Mouse (Mus musculus): ENCODE data around the gene Sypl.

The Sypl gene

DNA sequence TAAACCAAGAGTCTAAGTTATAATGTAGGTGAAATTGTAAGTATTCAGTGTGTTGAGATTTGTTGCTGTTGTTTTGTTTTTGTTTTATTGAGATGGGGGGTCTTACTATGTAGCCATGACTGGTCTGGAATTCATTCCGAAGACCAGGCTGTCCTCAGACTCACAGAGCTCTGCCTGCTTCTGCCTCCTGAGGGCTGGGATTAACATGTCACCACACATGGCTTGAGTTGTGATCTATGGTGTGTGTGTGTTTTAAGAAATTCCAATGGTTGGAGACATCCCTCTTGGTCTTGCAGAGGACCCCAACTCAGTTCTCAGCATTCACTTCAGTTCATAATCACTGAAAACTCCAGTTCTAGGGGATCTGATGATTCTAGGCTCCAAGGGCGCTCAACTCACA lies 53.5 kb downstream of the Sypl start:
- no peak for DNase-seq

DNA sequence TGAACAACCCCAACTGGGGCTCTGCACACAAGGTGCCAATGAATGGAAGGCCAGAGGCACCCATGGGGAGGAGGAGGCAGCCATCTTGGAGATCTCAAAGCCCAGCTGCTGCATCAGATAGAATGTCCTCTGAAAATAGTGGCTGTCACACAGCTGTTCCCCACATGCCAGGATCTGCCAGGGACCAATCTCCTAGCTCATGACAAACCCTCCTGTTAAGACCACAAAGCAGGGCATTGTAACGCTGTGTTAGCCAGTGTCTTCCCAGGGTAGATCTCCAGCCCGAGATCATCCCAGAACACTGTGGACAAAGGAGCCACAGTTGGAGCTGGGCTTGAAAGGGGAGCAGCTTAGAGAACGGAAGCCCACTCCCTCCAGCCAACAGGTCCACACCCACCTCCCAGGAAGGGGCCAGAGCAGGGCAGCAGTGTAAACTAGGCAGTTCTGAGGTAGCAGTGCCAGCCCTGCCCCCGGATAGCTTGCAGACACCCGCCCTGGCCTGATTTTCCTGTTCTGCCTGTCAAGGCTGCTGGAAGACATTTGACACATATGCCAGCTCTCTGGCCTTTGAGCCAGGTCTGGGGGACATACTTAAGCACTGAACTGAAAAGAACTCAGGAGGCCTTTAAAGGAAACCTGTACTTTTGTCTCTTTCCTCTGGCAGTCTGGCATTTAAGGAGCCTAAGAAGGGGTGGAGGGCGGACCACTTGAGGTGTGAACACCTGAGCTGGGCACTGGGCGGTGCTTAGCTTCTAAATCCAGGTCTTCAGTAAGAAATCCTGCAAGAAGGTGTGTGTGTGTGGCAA lies 54.8 kb downstream of the Sypl start:
- no peak for DNase-seq

DNA sequence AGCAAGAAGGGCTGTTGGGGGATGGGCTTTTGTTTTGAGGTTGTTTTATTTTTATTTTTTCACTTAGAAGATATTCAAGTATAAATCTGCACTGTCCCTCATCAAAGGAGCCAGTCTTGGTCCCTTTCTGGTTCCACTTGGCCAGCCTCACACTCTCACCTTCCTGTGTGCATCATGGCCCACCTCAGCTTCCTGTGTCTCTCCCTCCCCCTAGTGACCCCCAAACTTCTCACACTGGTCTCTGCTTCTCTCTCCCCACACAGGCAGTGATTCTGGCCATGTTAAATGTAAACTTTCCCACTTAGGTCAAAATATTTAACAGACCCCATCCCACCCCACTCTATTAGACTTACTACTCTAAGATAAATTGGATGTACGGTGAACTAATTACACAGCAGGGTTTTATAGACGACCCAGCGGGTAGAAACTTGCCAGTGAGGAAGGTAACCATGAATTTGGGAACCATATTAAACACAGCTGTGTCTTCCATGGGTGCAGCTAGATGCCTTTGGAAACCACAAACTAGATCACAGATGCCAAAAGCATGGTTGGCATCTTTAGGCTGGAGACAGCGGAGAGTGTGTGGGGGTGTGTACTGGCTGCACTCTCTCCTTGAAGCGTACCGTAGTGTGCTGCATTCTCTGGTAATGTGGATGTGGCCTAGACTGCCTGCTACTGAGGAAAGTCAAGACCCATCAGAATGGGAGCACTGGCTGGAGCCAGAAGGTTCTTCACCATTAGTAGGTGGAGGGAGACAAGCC lies 55.7 kb downstream of the Sypl start:
- no peak for DNase-seq

DNA sequence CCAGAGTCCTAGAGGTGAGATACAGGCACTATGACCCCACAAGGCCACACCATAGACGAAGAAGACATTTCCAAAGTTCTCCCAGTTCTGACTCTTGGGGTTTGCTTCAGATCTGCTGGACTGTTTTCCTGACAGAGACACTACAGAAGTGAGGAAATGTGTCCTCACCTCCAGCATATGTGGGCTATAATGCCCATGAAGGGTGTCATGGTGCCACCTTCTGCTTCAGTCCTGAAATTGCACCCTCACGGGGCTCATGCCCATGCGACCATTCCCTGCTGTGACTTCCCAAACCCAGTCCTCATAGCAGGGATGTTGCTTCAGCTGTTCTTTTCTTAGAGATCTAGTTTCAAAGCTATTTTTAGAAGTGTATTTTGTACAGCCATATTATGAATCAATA lies 56.3 kb downstream of the Sypl start:
- peak; percentile 35 for DNase-seq

DNA sequence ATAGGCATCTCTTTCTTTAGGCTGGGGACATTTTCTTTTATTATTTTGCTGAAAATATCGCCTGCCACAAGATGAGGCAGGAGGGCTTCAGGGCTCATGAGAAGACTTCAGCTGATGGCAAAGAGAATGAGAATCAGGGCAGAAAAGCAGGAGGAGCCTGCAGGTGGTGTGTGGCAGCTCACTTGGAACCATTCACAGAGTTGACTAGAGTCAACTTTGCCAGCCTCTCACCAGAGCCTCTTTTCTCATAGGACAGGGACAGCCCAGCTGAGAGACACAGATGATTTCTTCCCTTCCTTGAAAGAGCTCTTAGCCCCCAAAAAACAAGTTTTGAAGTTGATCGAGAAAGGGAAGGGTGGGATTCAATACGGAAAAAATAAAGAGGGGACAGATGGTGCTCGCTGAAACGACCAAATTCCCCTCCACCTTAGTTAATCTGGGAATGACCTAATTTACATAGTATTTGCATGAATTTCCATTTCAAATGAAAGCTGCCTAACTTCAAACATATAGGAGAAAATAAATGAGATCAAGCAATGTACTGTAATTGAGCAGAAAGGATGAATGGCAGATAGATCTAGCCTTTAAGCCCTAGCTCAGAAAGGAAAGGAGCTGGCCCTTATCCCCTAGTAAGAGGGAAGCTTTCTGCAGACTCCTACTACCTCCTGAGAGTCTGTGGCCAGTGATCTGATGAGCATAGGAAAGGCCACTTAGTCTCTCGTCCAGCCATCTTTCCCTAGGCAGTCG lies 60.5 kb downstream of the Sypl start:
- no peak for DNase-seq

- DNase-seq, result no peak
These were observed 61.4 kb downstream of the Sypl start for GRCm38 (mm10) chr12:33015103-33015502.

DNA sequence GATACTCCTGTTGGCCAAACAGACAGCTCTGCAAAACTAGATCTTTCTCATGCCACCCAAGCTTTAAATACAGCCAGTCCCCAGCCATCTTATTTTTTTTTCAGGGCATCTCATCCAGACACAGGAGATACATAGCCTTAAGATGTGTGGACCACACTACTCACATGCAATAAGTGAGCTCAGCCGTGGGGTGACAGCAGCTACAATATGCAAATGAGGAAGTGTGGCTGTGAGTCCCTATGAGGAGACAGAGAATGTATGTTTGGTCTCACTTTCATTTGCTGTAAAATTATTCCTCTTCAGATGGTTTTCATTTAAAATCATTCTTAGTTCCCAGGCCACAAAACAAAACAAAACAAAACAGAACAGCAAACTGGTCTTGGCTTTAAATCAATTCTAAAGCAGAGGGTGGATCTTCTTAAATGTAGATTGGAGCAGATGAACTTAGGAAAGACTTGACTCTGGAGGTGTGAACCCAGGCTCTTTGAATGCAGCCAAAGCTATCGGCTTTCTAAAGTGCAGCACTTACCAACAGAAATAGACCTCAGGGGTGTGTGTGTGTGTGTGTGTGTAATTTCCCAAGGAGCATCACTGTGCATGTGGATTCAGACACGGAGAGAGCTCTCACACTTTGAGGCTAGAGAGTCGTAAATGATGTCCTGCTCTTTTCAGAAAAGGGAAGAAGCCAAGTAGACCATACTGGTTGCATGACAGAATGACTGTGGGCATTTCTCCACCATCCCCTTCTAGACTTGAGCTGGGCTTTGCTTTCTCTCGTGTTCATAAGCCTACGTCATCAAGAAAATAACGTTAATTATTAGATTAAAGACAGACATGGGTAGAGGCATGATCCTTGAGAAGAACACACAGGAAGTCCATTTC lies 63.4 kb downstream of the Sypl start:
- DNase-seq, result no peak

DNA sequence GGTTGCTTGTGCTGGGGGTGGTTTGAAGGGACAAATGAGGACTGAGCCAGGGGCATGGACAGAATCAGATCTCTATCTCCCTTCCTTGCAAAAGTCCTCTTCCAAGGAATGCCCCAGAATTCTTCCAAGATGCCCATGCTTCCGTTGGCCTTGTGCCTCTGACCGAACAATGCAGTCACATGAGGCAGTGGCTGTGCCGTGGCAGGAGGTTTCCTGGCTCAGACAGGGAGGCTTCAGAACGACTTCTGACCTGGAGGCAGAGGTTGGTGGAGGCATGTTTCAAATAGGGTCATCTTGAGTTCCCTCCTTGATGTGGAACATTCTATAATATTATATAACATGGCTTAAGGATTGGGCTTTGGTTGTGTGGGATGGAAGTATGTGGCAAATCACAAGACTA lies 64.9 kb downstream of the Sypl start:
- no peak for DNase-seq

- DNase-seq, result no peak
These were observed 66.3 kb downstream of the Sypl start for GRCm38 (mm10) chr12:33020011-33020410.

DNA sequence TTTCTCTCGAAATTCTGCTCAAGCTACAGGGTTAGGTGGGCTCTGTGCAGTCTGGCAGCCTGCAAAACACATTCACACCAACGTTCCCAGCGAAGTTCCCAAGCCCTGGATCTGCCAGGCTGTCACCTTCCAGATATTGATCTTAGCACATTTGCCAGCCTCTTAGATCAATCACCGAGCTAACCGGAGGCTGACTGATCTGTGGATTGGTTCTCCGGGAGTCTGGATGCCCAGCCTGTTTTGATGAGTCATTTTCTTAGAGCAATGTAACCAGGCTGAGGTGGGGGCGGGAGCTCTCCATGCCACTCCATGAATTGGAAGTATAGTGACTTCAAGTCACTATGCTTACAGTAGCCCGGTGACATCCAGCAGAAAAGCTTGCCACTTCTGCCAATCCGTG lies 67.4 kb downstream of the Sypl start:
- no peak for DNase-seq

GRCm38 (mm10) chr12:33021751-33022150 lies 68.1 kb downstream of the Sypl start:
- no peak for DNase-seq

- no peak for DNase-seq
These were observed 70.8 kb downstream of the Sypl start for GRCm38 (mm10) chr12:33024524-33024923.

GRCm38 (mm10) chr12:33027093-33027492 lies 73.4 kb downstream of the Sypl start:
- peak; percentile 68 for DNase-seq

GRCm38 (mm10) chr12:33028109-33028691 lies 74.5 kb downstream of the Sypl start:
- no peak for DNase-seq

DNA sequence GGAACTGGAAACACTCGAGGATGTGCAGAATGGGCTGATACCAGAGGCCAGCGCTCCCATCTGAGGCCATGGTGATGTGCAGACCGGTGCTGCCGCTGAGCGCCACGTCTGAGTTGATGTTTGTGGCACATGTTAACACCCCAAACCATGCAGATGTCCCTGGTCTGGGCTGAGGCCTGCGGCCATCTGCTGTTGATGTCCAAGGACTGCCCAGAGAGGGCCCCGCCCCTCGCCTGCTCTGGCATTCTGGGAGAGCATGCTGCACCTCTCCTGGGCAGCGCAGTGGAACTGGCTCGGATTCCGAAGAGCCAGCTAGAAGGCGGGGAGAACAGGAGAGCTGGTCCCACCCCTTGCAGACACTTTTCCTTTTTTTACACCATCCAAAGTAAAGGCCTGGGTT lies 75.0 kb downstream of the Sypl start:
- DNase-seq, result no peak

Data from right cerebral cortex, postnatal 14 days (tissue).